Mouse (Mus musculus) forebrain, postnatal 0 days (tissue): ENCODE results near the gene Btn1a1. TPM values are rescaled to one million over a fixed set of nuclear protein-coding genes. Genes with fewer than 3 reads are reported as not detected.

Source experiments
- ATAC-seq: fragments of 200-750 bp; cut with Nextera tagmentation; 2 replicates; pipeline ENCODE4 v1.8.0; 2017; ENCODE audit warnings: mild to moderate bottlenecking, moderate library complexity
- DNase-seq: peaks from one replicate; pipeline ENCODE4 v3.0.0-alpha.2; 2015
- H3K27ac ChIP-seq: fragments of 300-500 bp; sonication (generic); 2 replicates; pipeline ENCODE4 v1.5.1; 2014; ENCODE audit warnings: low read depth, mild to moderate bottlenecking, antibody characterized with exemption, low read length, moderate library complexity, mixed read lengths
- H3K27me3 ChIP-seq: fragments of 300-500 bp; sonication (generic); 2 replicates; pipeline ENCODE4 v1.6.1; 2014; ENCODE audit warnings: mild to moderate bottlenecking, low read length, mixed read lengths; ENCODE audit not compliant: insufficient read depth
- H3K36me3 ChIP-seq: fragments of 300-500 bp; sonication (generic); 2 replicates; pipeline ENCODE4 v1.6.1; 2014; ENCODE audit warnings: mild to moderate bottlenecking, moderate library complexity; ENCODE audit not compliant: insufficient read depth
- H3K4me1 ChIP-seq: fragments of 300-500 bp; sonication (generic); 2 replicates; pipeline ENCODE4 v1.6.1; 2014; ENCODE audit warnings: antibody characterized with exemption; ENCODE audit not compliant: insufficient read depth
- H3K4me2 ChIP-seq: fragments of 300-500 bp; sonication (generic); 2 replicates; pipeline ENCODE4 v1.6.1; 2014; ENCODE audit warnings: low read depth, mild to moderate bottlenecking, moderate library complexity
- H3K4me3 ChIP-seq: fragments of 300-500 bp; sonication (generic); 2 replicates; pipeline ENCODE4 v1.5.1; 2014; ENCODE audit warnings: low read depth, low read length, mixed read lengths
- H3K9ac ChIP-seq: fragments of 300-500 bp; sonication (generic); 2 replicates; pipeline ENCODE4 v1.6.1; 2014; ENCODE audit warnings: mild to moderate bottlenecking
- H3K9me3 ChIP-seq: fragments of 300-500 bp; sonication (generic); 2 replicates; pipeline ENCODE4 v1.6.1; 2016; ENCODE audit warnings: low read length
- CTCF ChIP-seq: sonication (generic); IDR thresholded peaks from 2 replicates; pipeline ENCODE4 v1.5.1; 2016; ENCODE audit warnings: antibody characterized with exemption, control low read depth, low read depth
- WGBS: fragments of 180-500 bp; shearing (Covaris S2); extraction: QIAGEN DNeasy Blood & Tissue Kit; methylation state at CpG from one replicate; pipeline ENCODE4 v1.1.7; 2014; 5-methylcytosine and 5-hydroxymethylcytosine counted together
- polyA plus RNA-seq: library from polyadenylated mRNA; unstranded; fragments of >200 nt; fragmentation: Nextera tagmentation; extraction: Ambion mirVana; gene quantifications from 2 replicates; pipeline ENCODE4 v1.2.1, GENCODE M21; 2015
- total RNA-seq: library from RNA; depleted of rRNA; stranded (reverse); fragments of >200 nt; gene quantifications from 2 replicates; pipeline ENCODE4 v1.2.3, GENCODE M21; 2014; rRNA removed

Btn1a1 gene
- total and polyA plus RNA-seq, 2 experiments from 2014 or later = 0.12 to 0.33 TPM

- peak overlapping the region; percentile 47 for H3K4me2 ChIP-seq
- H3K4me1 ChIP-seq = no peaks in the 10 kb centered on the region
- no peak overlapping the region for H3K27ac ChIP-seq
- H3K9me3 ChIP-seq = no peaks in the 10 kb centered on the region
- DNase-seq (peak; percentile 72), ATAC-seq (peak; percentile 54)
- H3K36me3 ChIP-seq = no peaks in the 10 kb centered on the region
- H3K4me3 ChIP-seq = peak overlapping the region; percentile 39
- no peaks in the 10 kb centered on the region; the same call in 1 of the 2 replicates for H3K27me3 ChIP-seq
- H3K9ac ChIP-seq = peak overlapping the region; percentile 41
- 0 out of 2 replicates have a peak, but pooled peaks have one; percentile 9 for TF ChIP-seq CTCF
- WGBS = 7% methylated on average over 29 of the region's 29 CpGs
These were observed 54.1 kb downstream of the Btn1a1 start for GRCm38 (mm10) chr13:23411311-23412210.

GRCm38 (mm10) chr13:23410632-23411031, 55.1 kb downstream of the Btn1a1 start:
- no peaks in the 10 kb centered on the region for H3K36me3 ChIP-seq
- WGBS = 80% methylated on average over 9 of the region's 9 CpGs
- no peaks in the 10 kb centered on the region; the same call in 1 of the 2 replicates for H3K27me3 ChIP-seq
- no peaks in the 10 kb centered on the region for H3K4me1 ChIP-seq
- no peak overlapping the region for H3K4me3 ChIP-seq
- no peak overlapping the region for H3K27ac ChIP-seq
- no peaks in the 10 kb centered on the region for H3K9me3 ChIP-seq
- no peak for TF ChIP-seq CTCF
- H3K4me2 ChIP-seq = no peak overlapping the region
- DNase-seq = no peak
- no peak for ATAC-seq
- no peak overlapping the region for H3K9ac ChIP-seq

Other genes with a start within 250 kb of the Btn1a1 start
- gene Vmn1r222, start 230.0 kb downstream of the Btn1a1 start, total RNA-seq = not detected in 2 replicates
- gene Vmn1r222, start 230.0 kb downstream of the Btn1a1 start, polyA plus RNA-seq = not detected in 2 replicates
- gene Vmn1r223, start 218.8 kb downstream of the Btn1a1 start, total RNA-seq = not detected in 2 replicates
- gene Vmn1r223, start 218.8 kb downstream of the Btn1a1 start, polyA plus RNA-seq = not detected in 2 replicates
- 32.9 and 35.5 TPM in 2 replicates for gene Zfp322a, start 96.7 kb downstream of the Btn1a1 start, total RNA-seq
- gene Zfp322a, start 96.7 kb downstream of the Btn1a1 start, polyA plus RNA-seq = 23.1 and 33.6 TPM in 2 replicates
- gene Abt1, start 42.0 kb downstream of the Btn1a1 start, total RNA-seq = 6.5 and 8.2 TPM in 2 replicates
- 7.7 and 8.2 TPM in 2 replicates for gene Abt1, start 42.0 kb downstream of the Btn1a1 start, polyA plus RNA-seq
- not detected in 2 replicates for gene Btn2a2, start 23.0 kb upstream of the Btn1a1 start, total RNA-seq
- gene Btn2a2, start 23.0 kb upstream of the Btn1a1 start, polyA plus RNA-seq = 0.10 TPM in 1 of 2 replicates, not detected in the other
- 1,275 and 1,840 TPM in 2 replicates for gene Hist1h4h, start 65.1 kb upstream of the Btn1a1 start, total RNA-seq
- 4.1 and 5.7 TPM in 2 replicates for gene Hist1h4h, start 65.1 kb upstream of the Btn1a1 start, polyA plus RNA-seq
- 135 and 227 TPM in 2 replicates for gene Hist1h2af, start 68.0 kb upstream of the Btn1a1 start, total RNA-seq
- not detected in 2 replicates for gene Hist1h2af, start 68.0 kb upstream of the Btn1a1 start, polyA plus RNA-seq
- gene Hist1h3g, start 69.5 kb upstream of the Btn1a1 start, total RNA-seq = 116 and 134 TPM in 2 replicates
- gene Hist1h3g, start 69.5 kb upstream of the Btn1a1 start, polyA plus RNA-seq = 0.50 TPM in 1 of 2 replicates, not detected in the other
- gene Hist1h2bh, start 77.5 kb upstream of the Btn1a1 start, total RNA-seq = 12.5 and 17.0 TPM in 2 replicates
- gene Hist1h2bh, start 77.5 kb upstream of the Btn1a1 start, polyA plus RNA-seq = 0.17 TPM in 1 of 2 replicates, not detected in the other
- 116 and 119 TPM in 2 replicates for gene Hist1h3f, start 78.2 kb upstream of the Btn1a1 start, total RNA-seq
- gene Hist1h3f, start 78.2 kb upstream of the Btn1a1 start, polyA plus RNA-seq = 0.17 and 0.47 TPM in 2 replicates
- gene Hist1h4f, start 85.7 kb upstream of the Btn1a1 start, total RNA-seq = 586 and 753 TPM in 2 replicates
- gene Hist1h4f, start 85.7 kb upstream of the Btn1a1 start, polyA plus RNA-seq = 0.70 TPM in 1 of 2 replicates, not detected in the other
- gene Hist1h1d, start 87.4 kb upstream of the Btn1a1 start, total RNA-seq = 48.5 and 66.7 TPM in 2 replicates
- 0.12 and 0.18 TPM in 2 replicates for gene Hist1h1d, start 87.4 kb upstream of the Btn1a1 start, polyA plus RNA-seq
- gene Hist1h3e, start 96.5 kb upstream of the Btn1a1 start, total RNA-seq = 180 and 204 TPM in 2 replicates
- 1.9 and 2.0 TPM in 2 replicates for gene Hist1h3e, start 96.5 kb upstream of the Btn1a1 start, polyA plus RNA-seq
- gene Hist1h2ae, start 105.3 kb upstream of the Btn1a1 start, total RNA-seq = 111 TPM in 2 replicates
- 12.5 and 23.0 TPM in 2 replicates for gene Hist1h2ae, start 105.3 kb upstream of the Btn1a1 start, polyA plus RNA-seq
- 367 and 594 TPM in 2 replicates for gene Hist1h2bg, start 105.5 kb upstream of the Btn1a1 start, total RNA-seq
- gene Hist1h2bg, start 105.5 kb upstream of the Btn1a1 start, polyA plus RNA-seq = 3.0 and 3.6 TPM in 2 replicates
- 226 and 289 TPM in 2 replicates for gene Hist1h2bf, start 108.3 kb upstream of the Btn1a1 start, total RNA-seq
- gene Hist1h2bf, start 108.3 kb upstream of the Btn1a1 start, polyA plus RNA-seq = not detected in 2 replicates
- 204 and 274 TPM in 2 replicates for gene Hist1h2ad, start 108.5 kb upstream of the Btn1a1 start, total RNA-seq
- 0.78 TPM in 1 of 2 replicates, not detected in the other for gene Hist1h2ad, start 108.5 kb upstream of the Btn1a1 start, polyA plus RNA-seq
- gene Hist1h3d, start 109.9 kb upstream of the Btn1a1 start, total RNA-seq = 73.0 and 78.9 TPM in 2 replicates
- gene Hist1h3d, start 109.9 kb upstream of the Btn1a1 start, polyA plus RNA-seq = 0.57 and 0.80 TPM in 2 replicates
- gene Hist1h4d, start 115.7 kb upstream of the Btn1a1 start, total RNA-seq = 258 and 695 TPM in 2 replicates
- gene Hist1h4d, start 115.7 kb upstream of the Btn1a1 start, polyA plus RNA-seq = 25.0 and 42.2 TPM in 2 replicates
- gene Hist1h2be, start 155.2 kb upstream of the Btn1a1 start, total RNA-seq = 98.5 and 120 TPM in 2 replicates
- 0.31 and 0.39 TPM in 2 replicates for gene Hist1h2be, start 155.2 kb upstream of the Btn1a1 start, polyA plus RNA-seq
- gene Hist1h1e, start 156.7 kb upstream of the Btn1a1 start, total RNA-seq = 204 and 218 TPM in 2 replicates
- 11.1 and 16.3 TPM in 2 replicates for gene Hist1h1e, start 156.7 kb upstream of the Btn1a1 start, polyA plus RNA-seq
- gene Hist1h2ac, start 218.0 kb upstream of the Btn1a1 start, total RNA-seq = 40.9 and 44.8 TPM in 2 replicates
- gene Hist1h2ac, start 218.0 kb upstream of the Btn1a1 start, polyA plus RNA-seq = 0.41 and 0.49 TPM in 2 replicates
- gene Hist1h2bc, start 218.3 kb upstream of the Btn1a1 start, total RNA-seq = 93.7 and 124 TPM in 2 replicates
- 29.2 and 35.3 TPM in 2 replicates for gene Hist1h2bc, start 218.3 kb upstream of the Btn1a1 start, polyA plus RNA-seq
- gene Hist1h1t, start 229.9 kb upstream of the Btn1a1 start, total RNA-seq = 1.3 TPM in 1 of 2 replicates, not detected in the other
- not detected in 2 replicates for gene Hist1h1t, start 229.9 kb upstream of the Btn1a1 start, polyA plus RNA-seq
- 917 and 942 TPM in 2 replicates for gene Hist1h4c, start 232.6 kb upstream of the Btn1a1 start, total RNA-seq
- 2.3 and 5.0 TPM in 2 replicates for gene Hist1h4c, start 232.6 kb upstream of the Btn1a1 start, polyA plus RNA-seq
- gene Hfe, start 245.0 kb upstream of the Btn1a1 start, total RNA-seq = 2.5 and 3.6 TPM in 2 replicates
- 4.4 and 6.0 TPM in 2 replicates for gene Hfe, start 245.0 kb upstream of the Btn1a1 start, polyA plus RNA-seq